Mouse (Mus musculus): ENCODE results near the gene Galt. TPM values are rescaled to one million over a fixed set of nuclear protein-coding genes. Genes with fewer than 3 reads are reported as not detected.
"Not testable (repeated sequence)": the region's sequence is repeated elsewhere in the genome, so short reads cannot be mapped to it uniquely, and the experiment has no call there.

Galt gene
- polyA plus RNA-seq, 1 experiment from 2014 or later = 52.7 TPM

DNA sequence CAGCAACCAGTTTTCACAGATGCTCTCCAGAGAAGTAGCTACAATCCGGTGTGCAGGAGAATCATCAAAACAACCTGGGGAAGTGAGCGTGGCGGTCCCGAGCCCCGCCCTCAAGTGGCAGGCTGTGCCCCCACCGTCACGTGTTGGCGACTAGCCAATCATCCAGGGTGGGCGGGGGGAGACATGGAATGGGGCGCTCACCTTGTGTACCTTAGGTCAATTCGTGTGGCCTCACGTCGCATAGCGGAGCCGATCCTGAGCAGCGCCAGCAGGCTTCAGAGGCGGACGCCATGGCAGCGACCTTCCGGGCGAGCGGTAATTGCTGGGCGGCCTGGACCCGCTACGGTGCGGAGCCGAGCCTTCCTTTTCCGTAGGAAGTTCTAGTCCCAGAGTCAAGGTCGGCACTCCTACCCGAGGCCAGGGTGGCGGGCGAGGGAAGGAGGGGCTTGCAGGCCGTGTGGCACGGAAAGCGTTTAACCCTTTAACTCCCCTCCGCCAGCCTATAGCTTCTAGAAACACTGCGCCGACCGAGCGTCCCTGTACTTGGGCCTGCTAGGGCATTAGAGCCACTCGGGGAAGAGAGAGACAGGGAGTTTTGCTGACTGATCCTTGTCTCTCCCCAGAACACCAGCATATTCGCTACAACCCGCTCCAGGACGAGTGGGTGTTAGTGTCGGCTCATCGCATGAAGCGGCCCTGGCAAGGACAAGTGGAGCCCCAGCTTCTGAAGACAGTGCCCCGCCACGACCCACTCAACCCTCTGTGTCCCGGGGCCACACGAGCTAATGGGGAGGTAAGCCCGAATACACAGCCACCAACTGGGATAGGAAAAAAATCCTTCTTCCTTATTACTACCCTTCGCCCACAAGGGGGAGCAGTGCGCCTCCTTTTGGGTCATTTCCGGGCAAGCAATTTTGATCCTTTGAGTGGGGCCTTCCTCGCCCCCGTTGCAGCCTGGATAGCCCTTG lies 594 bp downstream of the Galt start, which contains the start of gene Sigmar1:
Sigmar1 (minus strand) TSS at position 820 of the 968 bp plus-strand sequence.
- H3K27me3 ChIP-seq (ENCODE audit: insufficient read depth, poor library complexity, severe bottlenecking) = peaks cover 6% of the 10 kb centered on the region; the same call in 1 of the 2 replicates
- H3K4me3 ChIP-seq = peak within 1 kb of the TSS; percentile 70
- WGBS = under 1% methylated on average over 57 of the region's 57 CpGs
- peaks cover 37% of the 10 kb centered on the region for H3K4me1 ChIP-seq
- peak within 1 kb of the TSS; percentile 93 for H3K27ac ChIP-seq
- peak; percentile 95 for DNase-seq (ENCODE audit: low spot score)
- H3K36me3 ChIP-seq = peaks cover 24% of the 10 kb centered on the region
- H3K9me3 ChIP-seq = no peaks in the 10 kb centered on the region

DNA sequence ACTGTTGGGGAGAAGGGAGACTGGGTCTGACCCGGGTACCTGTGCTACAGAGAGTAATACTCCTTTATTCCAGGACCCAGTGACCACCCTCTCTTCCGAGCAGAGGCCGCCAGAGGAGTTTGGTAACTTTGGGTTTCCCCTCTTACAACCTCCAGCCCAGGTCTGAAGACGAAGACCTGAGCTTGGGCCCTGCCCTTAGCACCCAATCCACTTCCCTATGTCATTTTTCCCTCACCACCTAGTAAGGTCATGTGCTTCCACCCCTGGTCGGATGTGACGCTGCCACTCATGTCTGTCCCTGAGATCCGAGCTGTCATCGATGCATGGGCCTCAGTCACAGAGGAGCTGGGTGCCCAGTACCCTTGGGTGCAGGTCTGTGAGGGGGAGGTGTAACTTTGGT lies 1.4 kb downstream of the Galt start:
- Histone ChIP-seq H3K9me3 (no peaks in the 10 kb centered on the region), H3K27me3 (ENCODE audit: insufficient read depth, poor library complexity, severe bottlenecking) (peaks cover 6% of the 10 kb centered on the region; the same call in 1 of the 2 replicates), H3K4me1 (peaks cover 45% of the 10 kb centered on the region), H3K36me3 (peaks cover 24% of the 10 kb centered on the region), H3K27ac (peak overlapping the region; percentile 93), H3K4me3 (peak overlapping the region; percentile 70)
- 73% methylated on average over 8 of the region's 8 CpGs for WGBS
- DNase-seq (ENCODE audit: low spot score) = peak; percentile 76

DNA sequence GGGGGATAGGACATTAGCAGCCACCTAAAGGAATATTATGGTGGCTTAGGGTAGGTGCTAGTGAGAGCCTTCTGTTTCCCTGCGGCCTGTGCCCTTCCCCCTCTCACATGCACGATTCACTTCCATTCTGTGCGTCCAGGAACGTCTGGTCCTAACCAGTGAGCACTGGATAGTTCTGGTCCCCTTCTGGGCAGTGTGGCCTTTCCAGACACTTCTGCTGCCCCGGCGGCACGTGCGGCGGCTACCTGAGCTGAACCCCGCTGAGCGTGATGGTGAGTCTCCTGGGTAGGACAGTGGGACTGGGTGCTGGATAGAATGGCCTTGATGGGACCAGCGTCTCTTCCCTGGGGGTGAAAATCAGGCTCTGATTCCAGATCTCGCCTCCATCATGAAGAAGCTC lies 2.3 kb downstream of the Galt start:
- Histone ChIP-seq H3K4me3 (no peak overlapping the region), H3K27me3 (ENCODE audit: insufficient read depth, poor library complexity, severe bottlenecking) (no peaks in the 10 kb centered on the region), H3K27ac (no peak overlapping the region), H3K4me1 (peaks cover 54% of the 10 kb centered on the region), H3K9me3 (no peaks in the 10 kb centered on the region), H3K36me3 (peaks cover 24% of the 10 kb centered on the region)
- 91% methylated on average over 13 of the region's 13 CpGs for WGBS
- peak; percentile 72 for DNase-seq (ENCODE audit: low spot score)

DNA sequence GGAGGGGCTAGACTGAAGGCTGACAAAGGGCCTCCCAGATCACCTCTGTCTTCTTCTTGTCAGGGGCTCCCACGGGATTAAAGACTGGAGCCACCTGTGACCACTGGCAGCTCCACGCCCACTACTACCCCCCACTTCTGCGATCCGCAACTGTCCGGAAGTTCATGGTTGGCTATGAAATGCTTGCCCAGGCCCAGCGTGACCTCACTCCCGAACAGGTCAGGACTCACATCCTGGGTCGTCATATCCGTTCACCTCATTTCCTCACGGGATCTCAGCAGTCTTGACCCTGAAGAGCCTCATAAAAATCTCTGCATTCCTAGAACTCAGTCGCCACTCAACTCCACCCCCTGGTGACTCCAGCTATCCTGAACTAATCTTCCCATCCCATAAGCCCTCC lies 3.0 kb downstream of the Galt start:
- Histone ChIP-seq H3K36me3 (peaks cover 24% of the 10 kb centered on the region), H3K4me3 (no peak overlapping the region), H3K9me3 (no peaks in the 10 kb centered on the region), H3K4me1 (peaks cover 61% of the 10 kb centered on the region), H3K27ac (no peak overlapping the region), H3K27me3 (ENCODE audit: insufficient read depth, poor library complexity, severe bottlenecking) (no peaks in the 10 kb centered on the region)
- DNase-seq (ENCODE audit: low spot score) = no peak
- WGBS = 83% methylated on average over 11 of the region's 11 CpGs

DNA sequence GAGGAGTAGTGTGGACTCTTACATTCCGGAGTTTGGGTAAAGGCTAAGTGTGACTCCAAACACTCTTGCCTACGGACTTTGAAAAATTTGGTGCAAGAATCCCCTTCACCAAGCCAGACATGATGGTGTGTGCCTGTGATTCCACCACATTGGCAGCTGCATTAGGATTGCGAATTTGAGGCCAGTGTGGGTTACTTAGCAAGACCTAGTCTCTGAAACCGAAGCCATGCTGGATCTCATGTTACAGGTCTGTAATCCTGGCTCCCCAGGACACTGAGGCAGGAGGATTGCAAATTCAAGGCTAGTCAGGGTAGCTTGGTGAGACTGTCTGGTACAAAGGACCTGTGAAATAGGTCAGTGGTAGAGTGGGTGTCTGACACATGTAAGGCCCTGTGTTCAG lies 3.7 kb downstream of the Galt start:
- Histone ChIP-seq H3K27ac (no peak overlapping the region), H3K9me3 (no peaks in the 10 kb centered on the region), H3K4me1 (peaks cover 61% of the 10 kb centered on the region), H3K27me3 (ENCODE audit: insufficient read depth, poor library complexity, severe bottlenecking) (no peaks in the 10 kb centered on the region), H3K36me3 (peaks cover 24% of the 10 kb centered on the region), H3K4me3 (no peak overlapping the region)
- 91% methylated on average over 4 of the region's 4 CpGs for WGBS
- DNase-seq (ENCODE audit: low spot score) = peak; percentile 70

DNA sequence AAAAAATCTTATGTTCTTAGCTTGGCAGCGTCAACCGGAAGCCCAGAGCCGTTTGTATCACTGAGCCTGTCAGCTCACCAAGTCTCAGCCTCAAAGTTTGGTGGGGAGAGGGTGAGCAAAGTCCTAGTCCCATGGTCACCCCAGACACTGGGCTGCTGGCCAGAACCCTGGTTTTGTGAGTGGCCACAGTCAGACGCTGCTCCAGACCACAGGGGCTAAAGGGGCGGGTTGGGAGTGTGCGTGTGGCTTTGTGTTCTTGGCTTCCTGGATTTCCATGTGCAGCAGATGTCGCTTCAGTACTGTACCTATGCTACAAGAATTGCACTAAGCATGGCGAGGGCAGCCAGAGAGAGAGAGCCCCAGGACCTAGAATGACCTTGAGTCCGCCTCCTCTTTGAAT lies 4.2 kb downstream of the Galt start:
- WGBS = 69% methylated on average over 9 of the region's 9 CpGs
- H3K27ac ChIP-seq = peak overlapping the region; percentile 90
- peaks cover 61% of the 10 kb centered on the region for H3K4me1 ChIP-seq
- H3K36me3 ChIP-seq = peaks cover 24% of the 10 kb centered on the region
- H3K9me3 ChIP-seq = no peaks in the 10 kb centered on the region
- no peaks in the 10 kb centered on the region for H3K27me3 ChIP-seq (ENCODE audit: insufficient read depth, poor library complexity, severe bottlenecking)
- H3K4me3 ChIP-seq = peak overlapping the region; percentile 57; the same call in 1 of the 2 replicates
- DNase-seq (ENCODE audit: low spot score) = peak; percentile 72

DNA sequence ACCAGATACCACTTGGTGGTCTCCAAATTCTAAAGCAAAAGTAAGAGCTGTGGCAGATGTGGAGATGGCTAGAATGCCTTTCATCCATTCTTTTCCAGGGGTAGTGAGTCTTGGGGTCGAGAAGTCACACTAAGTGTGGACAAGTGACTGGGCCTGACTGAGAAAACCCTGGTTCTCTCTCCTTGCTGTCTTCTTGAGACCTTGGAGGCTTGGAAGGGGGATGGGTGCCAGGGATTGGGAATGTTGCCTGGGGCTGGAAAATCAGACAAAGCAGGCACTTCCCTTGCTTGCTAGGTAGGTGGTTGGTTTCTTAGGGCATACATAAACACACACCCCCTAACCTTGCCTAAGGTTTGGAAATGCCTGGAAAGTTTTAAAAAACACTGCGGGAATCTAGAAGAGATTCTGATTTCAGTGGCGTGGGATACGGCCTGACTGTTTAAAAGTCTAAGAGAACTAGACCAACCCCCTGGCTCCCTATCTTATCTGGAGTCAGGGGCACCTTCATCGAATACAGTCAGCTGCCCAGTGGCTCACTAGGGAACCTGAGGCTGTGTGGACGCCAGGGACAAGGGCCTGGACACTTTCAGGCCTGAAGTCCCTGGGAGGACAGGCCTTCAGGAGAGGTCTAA lies 4.7 kb downstream of the Galt start:
- H3K27me3 ChIP-seq (ENCODE audit: insufficient read depth, poor library complexity, severe bottlenecking) = no peaks in the 10 kb centered on the region
- 13% methylated on average over 6 of the region's 6 CpGs for WGBS
- DNase-seq (ENCODE audit: low spot score) = peak; percentile 76
- H3K4me3 ChIP-seq = peak overlapping the region; percentile 57
- peak overlapping the region; percentile 90 for H3K27ac ChIP-seq
- H3K4me1 ChIP-seq = peaks cover 58% of the 10 kb centered on the region
- H3K9me3 ChIP-seq = no peaks in the 10 kb centered on the region
- peaks cover 24% of the 10 kb centered on the region for H3K36me3 ChIP-seq

DNA sequence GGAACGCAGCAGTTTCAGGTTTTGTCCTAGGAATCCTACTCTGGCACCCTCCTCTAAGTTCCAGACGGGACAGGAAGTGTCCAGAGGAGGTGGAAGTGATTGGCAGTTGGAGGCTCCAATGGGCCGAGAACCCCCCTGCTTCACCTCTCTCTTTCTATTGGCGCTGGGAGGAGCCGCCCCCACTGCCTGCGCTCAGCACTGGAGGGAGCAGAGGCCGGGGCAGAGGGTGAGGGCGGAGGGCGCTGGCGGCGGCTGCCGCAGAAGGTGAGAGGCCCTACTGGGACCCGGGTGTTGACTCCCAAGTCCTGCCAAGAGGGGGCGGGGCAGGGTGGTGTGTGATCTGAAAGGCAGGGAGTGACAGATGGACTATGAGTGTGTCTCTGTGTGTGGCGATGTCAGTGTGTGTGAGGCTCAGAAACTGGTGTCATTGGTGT lies 5.3 kb downstream of the Galt start:
- 1% methylated on average over 15 of the region's 15 CpGs for WGBS
- Histone ChIP-seq H3K4me1 (peaks cover 55% of the 10 kb centered on the region), H3K9me3 (no peaks in the 10 kb centered on the region), H3K27me3 (ENCODE audit: insufficient read depth, poor library complexity, severe bottlenecking) (no peaks in the 10 kb centered on the region), H3K27ac (peak overlapping the region; percentile 90), H3K4me3 (peak overlapping the region; percentile 57), H3K36me3 (peaks cover 24% of the 10 kb centered on the region)
- peak; percentile 98 for DNase-seq (ENCODE audit: low spot score)

DNA sequence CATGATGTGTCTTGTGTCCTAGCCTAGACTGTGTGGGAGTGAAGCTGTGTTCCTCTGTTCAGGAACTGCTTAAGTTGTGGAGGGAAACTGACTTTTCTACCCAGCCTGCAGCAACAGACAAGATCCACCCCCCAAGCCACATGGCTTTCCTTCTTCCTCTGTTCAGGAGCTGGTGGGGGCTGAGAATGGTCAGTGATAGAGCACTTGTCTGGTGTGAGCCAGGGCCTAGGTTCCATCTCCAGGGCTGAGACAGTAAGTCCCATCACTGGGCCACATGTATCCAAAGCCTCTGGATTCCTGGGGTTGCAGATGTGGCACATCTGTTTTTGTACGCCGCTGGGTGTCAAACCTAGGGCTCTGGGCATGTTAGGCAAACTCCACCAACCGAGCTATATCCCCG lies 5.9 kb downstream of the Galt start:
- H3K9me3 ChIP-seq = no peaks in the 10 kb centered on the region
- H3K27me3 ChIP-seq (ENCODE audit: insufficient read depth, poor library complexity, severe bottlenecking) = no peaks in the 10 kb centered on the region
- H3K36me3 ChIP-seq = peaks cover 27% of the 10 kb centered on the region
- WGBS = 89% methylated on average over 4 of the region's 4 CpGs
- DNase-seq (ENCODE audit: low spot score) = no peak
- peaks cover 55% of the 10 kb centered on the region for H3K4me1 ChIP-seq
- H3K27ac ChIP-seq = peak overlapping the region; percentile 90
- peak overlapping the region; percentile 57 for H3K4me3 ChIP-seq

DNA sequence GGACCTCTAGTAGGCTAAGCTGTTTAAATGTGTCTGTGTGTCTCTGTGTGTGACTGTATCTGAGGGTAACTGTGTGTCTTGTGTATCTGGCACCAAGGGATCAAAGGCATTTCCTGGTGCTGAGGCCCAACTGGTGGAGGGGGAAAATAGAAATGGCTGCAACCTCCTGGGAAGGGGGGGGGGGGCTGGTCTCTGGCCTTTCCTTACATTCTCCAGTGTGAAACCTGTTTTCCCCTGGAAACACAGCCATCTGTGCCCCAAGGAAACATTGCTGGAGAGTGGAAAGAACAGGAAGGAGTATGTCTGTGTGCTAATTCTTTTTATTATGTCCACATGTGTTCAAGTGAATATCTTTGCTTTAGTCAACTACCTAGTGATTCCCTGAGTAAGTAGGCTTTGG lies 6.7 kb downstream of the Galt start:
- H3K27me3 ChIP-seq (ENCODE audit: insufficient read depth, poor library complexity, severe bottlenecking) = no peaks in the 10 kb centered on the region
- peaks cover 48% of the 10 kb centered on the region for H3K4me1 ChIP-seq
- no peak for DNase-seq (ENCODE audit: low spot score)
- H3K4me3 ChIP-seq = peak overlapping the region; percentile 57
- H3K36me3 ChIP-seq = peaks cover 26% of the 10 kb centered on the region
- peak overlapping the region; percentile 90 for H3K27ac ChIP-seq
- no peaks in the 10 kb centered on the region for H3K9me3 ChIP-seq

DNA sequence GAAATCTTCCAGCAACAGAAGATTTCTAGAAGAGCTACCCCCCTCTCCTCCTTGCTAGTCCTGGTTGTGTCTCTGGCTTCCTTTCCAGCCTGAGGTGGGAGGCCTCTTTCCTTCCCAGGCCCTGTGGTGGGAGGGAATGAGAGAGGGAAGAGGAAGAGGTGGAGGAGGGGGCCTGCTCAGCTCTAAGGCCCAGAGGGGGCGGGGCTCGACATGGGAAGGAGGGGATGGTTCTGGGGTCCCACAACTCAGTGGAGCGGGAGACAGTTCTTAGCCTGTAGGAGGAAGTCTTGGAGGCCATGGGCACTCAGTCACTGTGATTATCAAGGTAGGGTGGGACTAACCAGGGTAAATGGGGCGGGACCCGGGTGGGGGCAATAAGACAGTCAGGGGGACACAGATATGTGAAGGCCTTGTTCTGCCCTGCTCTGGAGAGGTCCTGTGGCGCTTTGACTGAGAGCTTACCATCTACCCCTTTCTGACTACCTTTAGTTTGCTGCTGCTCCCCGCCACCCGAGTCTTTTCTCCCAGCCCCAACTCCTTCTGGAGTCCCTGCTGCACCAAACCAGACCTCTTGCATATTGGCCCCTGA lies 7.2 kb downstream of the Galt start:
- H3K27me3 ChIP-seq (ENCODE audit: insufficient read depth, poor library complexity, severe bottlenecking) = no peaks in the 10 kb centered on the region
- peak overlapping the region; percentile 90 for H3K27ac ChIP-seq
- WGBS = 34% methylated on average over 8 of the region's 8 CpGs
- H3K4me3 ChIP-seq = peak overlapping the region; percentile 57
- no peaks in the 10 kb centered on the region for H3K9me3 ChIP-seq
- peaks cover 25% of the 10 kb centered on the region for H3K36me3 ChIP-seq
- H3K4me1 ChIP-seq = peaks cover 45% of the 10 kb centered on the region
- no peak for DNase-seq (ENCODE audit: low spot score)

DNA sequence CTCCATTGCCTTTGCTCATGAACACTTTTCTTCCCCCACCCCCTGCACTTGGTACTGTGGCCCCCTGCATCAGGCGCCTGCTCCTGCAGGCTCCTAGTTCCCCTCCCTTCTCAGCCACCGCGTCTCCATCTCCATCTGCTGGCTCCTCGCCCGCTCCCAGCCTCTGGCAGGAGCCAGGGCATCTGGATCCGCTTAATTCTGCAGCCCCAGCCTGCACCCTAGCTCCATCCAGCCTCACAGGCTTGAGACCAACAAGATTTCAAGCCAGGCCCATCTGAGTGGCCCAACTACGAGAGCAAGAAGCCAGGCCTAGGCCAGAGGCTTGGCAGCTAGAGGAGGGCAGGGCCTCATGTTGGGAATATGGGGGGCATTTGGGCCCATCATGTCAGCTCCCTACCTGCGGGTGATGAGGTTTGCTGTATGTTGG lies 7.7 kb downstream of the Galt start:
- DNase-seq (ENCODE audit: low spot score); H3K9me3 ChIP-seq; H3K27me3 ChIP-seq (ENCODE audit: insufficient read depth, poor library complexity, severe bottlenecking): not testable (repeated sequence)
- WGBS = 47% methylated on average over 8 of the region's 8 CpGs
- peak overlapping the region; percentile 57 for H3K4me3 ChIP-seq
- peak overlapping the region; percentile 90 for H3K27ac ChIP-seq
- peaks cover 25% of the 10 kb centered on the region for H3K36me3 ChIP-seq
- peaks cover 45% of the 10 kb centered on the region for H3K4me1 ChIP-seq

DNA sequence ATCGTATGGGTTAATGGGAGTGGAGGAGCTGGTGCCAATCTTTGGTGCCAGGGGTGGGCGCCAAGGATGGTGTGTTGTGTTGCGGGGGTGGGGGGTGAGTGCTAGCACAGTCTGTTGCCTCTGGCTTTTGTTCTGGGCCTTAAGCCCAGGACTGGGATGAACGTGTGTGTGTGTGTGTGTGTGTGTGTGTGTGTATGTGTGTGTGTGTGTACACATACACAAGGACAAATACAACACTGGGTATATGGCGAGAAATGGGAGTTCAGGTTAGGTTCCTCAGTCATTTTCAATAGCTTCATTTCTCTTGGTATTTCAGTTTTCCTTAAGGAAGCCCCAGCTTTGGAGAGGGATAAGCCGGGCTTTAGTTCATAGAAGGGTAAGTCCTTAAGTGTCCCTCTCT lies 8.1 kb downstream of the Galt start:
- not testable (repeated sequence) for H3K27me3 ChIP-seq (ENCODE audit: insufficient read depth, poor library complexity, severe bottlenecking); H3K4me3 ChIP-seq; DNase-seq (ENCODE audit: low spot score); H3K27ac ChIP-seq; H3K9me3 ChIP-seq
- Histone ChIP-seq H3K4me1 (peaks cover 45% of the 10 kb centered on the region), H3K36me3 (peaks cover 25% of the 10 kb centered on the region)
- WGBS = 76% methylated on average over 4 of the region's 6 CpGs
